Mouse (Mus musculus): ENCODE measurements around the gene Reg4. TPM values are rescaled to one million over a fixed set of nuclear protein-coding genes. Genes with fewer than 3 reads are reported as not detected.
A peak's percentile ranks its signal among the peaks of the same experiment; 100 is the strongest.

Gene Reg4
- total RNA-seq, 2 experiments from 2014 or later = not detected

- no peak for DNase-seq (ENCODE audit: low spot score in 2 of 2)
Measured at GRCm38 (mm10) chr3:98236266-98236665, 14.3 kb downstream of the Reg4 start.

DNA sequence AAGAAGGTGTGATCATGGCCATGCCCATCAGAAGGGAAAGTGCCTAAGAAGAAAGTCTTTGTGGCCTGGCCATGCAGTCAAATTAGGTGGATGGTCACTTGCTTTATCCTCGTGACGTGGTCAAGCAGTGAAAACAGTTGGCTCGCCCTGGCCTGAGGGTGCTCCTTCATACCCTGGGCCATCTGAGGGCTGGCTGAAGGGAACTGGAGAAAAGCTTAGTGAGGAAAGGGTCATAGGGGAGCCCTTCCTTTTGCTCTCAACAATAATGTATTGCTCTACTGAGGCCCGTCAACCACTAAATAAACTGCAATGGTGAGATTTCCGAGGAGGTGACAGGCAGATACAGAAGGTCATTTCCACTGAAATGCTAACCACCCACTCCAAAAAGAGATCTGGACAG lies 15.3 kb downstream of the Reg4 start:
- no peak for DNase-seq (ENCODE audit: low spot score in 2 of 2)

DNA sequence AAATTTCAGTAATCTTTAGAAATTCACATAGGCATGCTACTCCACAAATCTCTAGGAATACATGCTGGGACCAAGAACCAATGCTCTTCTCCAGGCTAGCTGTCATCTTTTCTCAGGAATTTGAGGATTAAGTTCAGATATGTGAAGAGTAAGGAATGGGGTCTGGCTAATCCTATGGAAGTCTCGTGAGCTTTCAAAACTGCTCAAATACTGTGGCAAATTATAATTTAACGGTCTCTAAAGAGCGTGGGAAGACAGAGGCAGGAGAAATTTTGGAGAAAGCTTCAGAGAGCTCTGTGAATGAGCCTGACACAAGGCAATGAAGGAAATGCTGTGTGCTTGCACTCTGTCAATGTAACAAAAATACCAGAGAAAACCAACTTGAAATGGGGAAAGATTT lies 16.2 kb downstream of the Reg4 start:
- DNase-seq (ENCODE audit: low spot score in 2 of 2) = no peak

DNA sequence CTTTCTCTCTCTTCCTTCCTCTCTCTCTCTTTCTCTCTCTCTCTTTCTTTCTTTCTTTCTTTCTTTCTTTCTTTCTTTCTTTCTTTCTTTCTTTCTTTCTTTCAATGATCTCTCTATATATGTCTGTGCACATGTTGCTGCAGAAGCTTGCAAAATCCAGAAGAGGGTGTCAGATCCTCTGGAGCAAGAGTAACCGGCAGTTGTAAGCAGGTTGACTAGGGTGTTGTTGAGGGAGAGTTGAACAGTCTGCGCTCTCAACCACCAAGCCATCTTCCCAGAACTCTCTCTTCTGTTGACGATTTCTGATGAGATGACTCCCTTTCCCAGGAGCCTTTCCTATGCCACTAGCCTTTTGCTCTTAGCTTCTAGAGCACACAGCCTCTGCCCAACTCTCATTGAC lies 20.1 kb downstream of the Reg4 start:
- DNase-seq (ENCODE audit: low spot score in 2 of 2) = no peak

DNA sequence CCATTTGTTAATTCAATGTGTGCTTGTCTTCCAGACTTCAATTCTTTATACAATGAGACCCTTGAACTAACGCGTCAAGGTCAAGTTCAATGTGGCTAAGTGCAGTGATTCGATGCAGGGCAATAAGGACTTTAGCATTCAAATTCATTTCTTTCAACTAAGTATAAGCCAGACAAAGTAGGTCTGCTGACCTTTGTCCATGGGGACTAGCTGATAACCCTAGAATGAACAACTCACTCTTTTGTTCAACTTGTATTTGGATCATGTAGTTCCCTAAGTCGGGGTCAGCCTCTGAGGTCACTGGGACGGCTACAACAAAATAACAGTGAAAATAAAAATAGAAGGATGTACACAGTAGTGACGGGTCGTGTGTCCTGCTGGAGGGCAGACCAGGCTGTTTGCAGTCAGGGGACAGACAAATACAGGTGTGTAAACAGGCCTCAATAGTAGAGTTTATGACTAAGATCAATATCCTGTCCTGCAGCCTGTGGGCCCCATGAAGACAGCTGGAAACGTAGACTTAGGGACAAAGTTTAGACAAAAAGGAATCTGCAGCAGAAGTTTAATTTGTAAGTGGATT lies 20.6 kb downstream of the Reg4 start:
- DNase-seq (ENCODE audit: low spot score in 2 of 2) = no peak

- DNase-seq (ENCODE audit: low spot score in 2 of 2) = no peak
Measured at GRCm38 (mm10) chr3:98245892-98246291, 23.9 kb downstream of the Reg4 start.

- no peak for DNase-seq (ENCODE audit: low spot score in 2 of 2)
Measured at GRCm38 (mm10) chr3:98246985-98247751, 25.2 kb downstream of the Reg4 start.

DNA sequence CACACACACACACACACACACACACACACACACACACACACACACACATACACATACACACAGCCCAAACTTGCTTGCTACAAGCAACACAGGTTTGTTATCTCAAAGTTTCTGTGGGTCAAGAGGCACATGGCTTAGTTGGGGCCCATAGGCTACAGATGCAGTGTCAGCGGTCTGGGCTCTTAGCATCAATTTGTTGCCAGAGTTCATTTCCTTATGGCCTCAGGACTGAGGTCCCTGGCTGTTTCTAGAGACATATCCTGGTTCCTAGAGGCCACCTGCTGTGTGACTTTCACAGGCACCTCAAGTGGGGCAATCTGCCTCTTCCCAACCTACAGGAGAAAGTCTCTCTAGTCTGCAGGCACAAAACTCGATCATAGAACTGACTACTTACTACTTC lies 27.4 kb downstream of the Reg4 start:
- DNase-seq (ENCODE audit: low spot score in 2 of 2) = no peak

GRCm38 (mm10) chr3:98249833-98250448 lies 28.0 kb downstream of the Reg4 start:
- no peak for DNase-seq (ENCODE audit: low spot score in 2 of 2)

GRCm38 (mm10) chr3:98254059-98254458 lies 32.1 kb downstream of the Reg4 start:
- no peak for DNase-seq (ENCODE audit: low spot score in 2 of 2)

DNA sequence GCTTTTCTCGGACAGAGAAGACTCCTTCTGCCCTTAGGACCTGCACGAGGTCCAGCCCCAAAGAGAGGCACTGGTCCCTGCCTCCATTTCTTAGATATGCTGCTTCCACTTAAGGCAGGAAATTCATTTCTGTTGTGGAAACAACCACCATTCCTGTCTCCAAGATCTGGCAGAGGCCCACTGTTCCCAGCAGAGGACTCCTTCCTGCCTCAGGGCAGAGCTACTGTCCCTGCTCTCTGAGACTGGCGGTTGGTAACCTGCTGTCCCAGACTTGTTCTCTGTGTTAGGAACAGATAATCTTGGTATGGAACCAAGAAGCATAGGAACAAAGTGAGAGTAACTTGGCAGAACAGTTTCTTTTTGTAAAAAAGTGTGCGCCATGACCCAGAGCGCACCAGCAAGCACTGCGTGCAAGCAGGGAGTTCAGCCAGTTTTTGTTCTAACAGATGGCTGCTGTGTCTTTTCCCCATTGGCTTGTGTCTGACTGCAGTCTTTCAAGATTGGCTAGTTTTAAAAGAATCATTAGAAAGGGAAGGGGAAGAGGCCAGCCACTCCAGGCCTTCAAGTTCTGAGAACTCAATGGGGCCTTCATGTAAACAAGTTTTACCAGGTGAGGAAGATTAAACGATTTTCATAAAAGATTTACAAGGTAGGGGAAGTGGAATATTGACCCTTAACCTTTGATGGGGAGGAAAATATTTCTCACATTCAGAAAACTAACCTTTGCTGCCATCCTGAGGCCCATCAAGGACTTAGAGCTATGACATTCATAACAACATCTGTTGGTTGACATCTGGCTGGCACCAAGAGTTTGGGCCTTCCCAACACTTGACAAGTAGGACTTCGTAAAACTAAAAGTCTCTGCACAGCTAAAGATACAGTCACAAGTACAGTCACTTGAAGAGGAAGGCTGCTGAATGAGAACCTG lies 33.0 kb downstream of the Reg4 start:
- DNase-seq (ENCODE audit: low spot score in 2 of 2) = no peak

- no peak for DNase-seq (ENCODE audit: low spot score in 2 of 2)
Measured at GRCm38 (mm10) chr3:98258723-98259122, 36.8 kb downstream of the Reg4 start.

- DNase-seq (ENCODE audit: low spot score in 2 of 2) = peak; percentile 39 to 44
Measured at GRCm38 (mm10) chr3:98259271-98259751, 37.4 kb downstream of the Reg4 start.

DNA sequence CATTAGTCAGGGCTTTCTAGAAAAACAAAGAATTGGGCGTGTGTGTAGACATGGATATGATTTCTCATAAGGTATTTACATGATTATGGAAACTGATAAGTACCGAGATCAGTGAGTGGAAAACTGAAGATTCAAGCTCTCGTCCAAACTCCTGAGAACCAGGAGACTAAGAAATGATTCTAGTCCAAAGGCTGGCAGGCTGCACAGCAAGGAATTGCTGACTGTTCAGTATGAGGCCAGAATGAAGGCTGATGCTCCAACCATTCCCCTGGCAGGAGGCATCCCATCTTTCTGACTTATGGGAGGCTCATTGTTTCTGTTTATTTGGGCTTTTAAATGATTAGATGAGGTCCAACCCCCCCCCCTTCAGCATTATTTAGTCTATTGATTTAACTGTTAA lies 38.6 kb downstream of the Reg4 start:
- no peak for DNase-seq (ENCODE audit: low spot score in 2 of 2)

- no peak for DNase-seq (ENCODE audit: low spot score in 2 of 2)
Measured at GRCm38 (mm10) chr3:98261415-98261814, 39.5 kb downstream of the Reg4 start.

DNA sequence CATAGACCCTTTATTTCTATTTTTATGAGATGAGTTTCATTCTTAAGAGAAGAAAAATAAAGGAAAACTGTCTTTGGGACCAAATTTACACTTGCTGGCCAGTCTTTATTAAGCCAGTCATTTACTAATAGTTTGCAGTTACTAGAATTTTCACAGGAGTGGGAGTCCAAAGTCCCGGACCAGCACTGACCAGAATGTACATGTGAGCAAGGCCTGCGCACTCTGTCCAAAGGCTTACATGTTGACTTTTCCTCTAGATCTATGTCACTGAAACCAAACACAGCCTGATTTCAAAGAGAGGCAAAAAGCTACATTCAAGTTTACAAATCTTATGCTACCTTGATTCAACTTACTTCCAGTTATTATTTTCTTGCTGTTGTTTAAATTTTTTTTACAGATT lies 40.2 kb downstream of the Reg4 start:
- DNase-seq (ENCODE audit: low spot score in 2 of 2) = no peak

DNA sequence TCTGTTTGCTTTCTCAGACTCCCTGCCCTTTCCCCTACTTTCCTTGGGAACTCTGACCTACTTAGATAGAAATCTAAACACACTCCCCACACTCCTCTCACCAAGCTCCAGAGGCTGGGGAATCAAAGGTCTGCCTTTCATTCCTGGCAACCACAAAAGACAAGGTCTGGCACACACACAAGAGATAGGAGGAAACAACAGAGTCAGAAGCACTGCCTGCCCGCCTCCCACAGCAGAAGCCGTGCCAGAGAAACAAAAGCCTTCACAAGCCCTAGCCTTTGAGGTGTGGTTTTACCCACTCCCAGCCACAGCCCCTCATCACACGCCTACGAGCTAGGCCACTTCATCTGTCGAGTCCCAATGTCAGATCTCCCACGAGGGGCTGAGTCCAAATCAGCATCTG lies 45.3 kb downstream of the Reg4 start:
- DNase-seq (ENCODE audit: low spot score in 2 of 2) = no peak

DNA sequence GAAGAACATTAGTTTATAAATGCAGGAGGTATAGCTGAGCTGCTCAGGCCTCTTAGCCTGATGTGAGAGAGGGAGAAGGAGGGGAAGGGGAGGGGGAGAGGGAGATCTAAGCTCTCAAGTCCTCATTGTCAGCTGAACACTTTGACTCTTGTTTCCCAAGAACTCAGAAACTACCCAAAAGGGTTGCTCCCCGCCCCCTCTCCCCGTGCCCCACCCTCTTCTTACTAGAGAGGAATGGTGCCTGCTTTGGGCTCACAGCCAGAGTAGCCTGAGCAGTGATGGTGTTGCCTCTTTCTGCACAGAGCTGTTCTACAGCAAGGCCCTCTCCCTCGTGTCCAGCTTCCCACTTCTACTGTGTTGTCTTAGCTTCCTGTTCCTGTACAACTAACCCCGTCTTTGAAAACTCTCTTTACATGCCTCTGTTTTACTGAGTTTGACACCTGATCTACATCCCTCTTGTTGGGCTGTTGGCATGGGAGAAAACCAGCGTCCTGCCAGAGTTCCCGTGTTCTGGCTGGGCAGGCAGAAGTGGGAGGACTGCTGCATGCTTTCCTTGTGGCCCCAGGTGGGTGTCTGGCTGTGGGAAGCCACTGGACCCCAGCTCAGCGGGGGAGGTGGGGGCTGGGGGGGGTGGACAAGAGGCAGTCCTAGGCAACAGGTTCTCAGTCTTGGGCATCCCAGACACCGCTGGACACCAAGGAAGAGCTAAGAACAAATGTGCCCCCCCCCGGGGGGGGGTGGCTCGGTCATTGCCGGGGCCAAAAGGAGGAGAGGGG lies 51.9 kb downstream of the Reg4 start:
- DNase-seq (ENCODE audit: low spot score in 2 of 2) = no peak

DNA sequence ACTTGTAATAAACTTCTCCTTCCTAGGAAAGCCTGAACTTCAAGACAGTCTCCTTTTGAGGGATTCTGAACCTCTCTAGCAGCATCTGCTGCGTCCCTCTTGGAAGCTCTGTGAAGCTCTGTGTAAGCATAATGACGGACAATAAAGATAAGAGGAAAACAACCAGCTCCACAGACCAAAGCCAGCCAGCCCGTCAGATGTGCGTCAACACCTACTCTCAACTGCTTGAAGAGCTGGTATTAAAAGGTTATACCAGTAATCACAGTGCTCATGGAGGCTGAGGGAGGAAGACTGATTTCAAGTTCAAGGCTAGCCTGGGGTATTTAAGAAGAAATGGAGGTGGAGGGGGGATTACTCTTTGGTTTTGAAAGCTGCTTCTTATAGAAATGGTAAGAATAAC lies 57.7 kb downstream of the Reg4 start:
- no peak for DNase-seq (ENCODE audit: low spot score in 2 of 2)

DNA sequence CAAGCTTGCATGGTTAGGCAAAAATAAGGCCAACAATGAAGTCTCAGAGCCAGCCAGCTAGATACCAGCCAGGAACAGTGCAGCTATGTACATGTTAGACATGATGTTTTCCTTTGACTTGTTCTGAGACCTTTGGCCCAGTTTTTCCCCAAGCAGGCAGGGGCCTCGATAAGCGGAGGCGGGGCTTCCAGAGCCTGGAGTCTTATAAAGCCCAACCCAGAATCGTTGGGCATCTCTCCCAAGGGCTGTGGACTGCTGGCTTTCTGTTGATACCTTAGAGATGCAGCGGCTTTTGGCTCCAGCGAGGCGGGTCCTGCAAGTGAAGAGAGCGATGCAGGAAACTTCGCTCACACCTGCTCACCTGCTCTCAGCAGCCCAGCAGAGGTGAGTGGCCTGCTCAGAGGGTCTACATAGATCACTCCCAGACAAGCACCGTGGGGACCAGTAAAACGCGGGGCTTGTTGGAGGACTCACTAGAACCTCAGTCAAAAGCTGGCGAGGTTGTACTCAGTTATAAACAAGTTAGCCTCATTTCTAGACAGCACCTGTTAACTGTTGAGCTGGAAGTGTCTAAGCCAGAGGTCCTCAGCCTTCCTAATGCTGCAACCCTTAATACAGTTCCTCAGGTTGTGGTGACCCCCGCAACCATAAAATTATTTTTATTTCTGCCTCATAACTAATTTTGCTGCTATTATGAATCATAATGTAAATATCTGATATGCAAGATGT lies 58.4 kb downstream of the Reg4 start, which contains the start of gene Hmgcs2:
TSS of gene Hmgcs2 (plus strand) at position 232 of the 729 bp plus-strand sequence.
- peak in 1 of 2 experiments; percentile 26 for DNase-seq (ENCODE audit: low spot score in 2 of 2)

Measured in layer of hippocampus, postnatal 10 days (tissue).